ENCODE assay signal across 27 mouse cellular contexts in genomic region chr2:46315243-46315642, GRCm38 (mm10).
"Had no signal": no experiment of that assay in that cellular context is flagged by ENCODE, and none has a peak within 500 bp of the region (broad histone marks: within the 10 kb centered on the region; RNA-seq: fewer than 3 reads in every experiment).

No protein-coding gene starts in this region.

- H3K4me1 ChIP-seq: heart, embryonic 10.5 days; heart, embryonic 12.5 days; hindbrain, embryonic 10.5 days; hindbrain, embryonic 12.5 days; intestine, embryonic 15.5 days; kidney, embryonic 15.5 days; limb, embryonic 13.5 days; limb, embryonic 15.5 days; liver, embryonic 12.5 days had no signal

- DNase-seq: gastrocnemius, adult 2 months; gastrocnemius, postnatal 10 days; gastrocnemius, postnatal 25 days; heart, adult 11 months; heart, postnatal 10 days; heart, postnatal 4 days; kidney, adult 18-20 months; kidney, adult 8-10 months; kidney, postnatal 14 days; kidney, postnatal 36 days; layer of hippocampus, postnatal 36 days; left cerebral cortex, postnatal 4 days had no signal

- H3K27ac ChIP-seq: gastrocnemius, adult 2 months; heart, embryonic 10.5 days; hindbrain, embryonic 10.5 days; hindbrain, embryonic 12.5 days; hindbrain, embryonic 14.5 days; intestine, embryonic 15.5 days; kidney, embryonic 15.5 days; kidney, postnatal 0 days; limb, embryonic 13.5 days; limb, embryonic 15.5 days; liver, embryonic 12.5 days; liver, embryonic 14.5 days had no signal

- H3K4me3 ChIP-seq: gastrocnemius, adult 2 months; heart, embryonic 10.5 days; heart, embryonic 12.5 days; hindbrain, embryonic 10.5 days; hindbrain, embryonic 12.5 days; intestine, embryonic 15.5 days; kidney, embryonic 15.5 days; limb, embryonic 13.5 days; limb, embryonic 15.5 days; liver, embryonic 12.5 days had no signal

- ATAC-seq: hindbrain, embryonic 16.5 days; inflammation-experienced regulatory T-cells, adult 6 months; intestine, embryonic 15.5 days; intestine, postnatal 0 days; liver, embryonic 12.5 days had no signal
